ENCODE assay signal across 30 mouse cellular contexts in genomic region chr3:94695591-94695990, GRCm38 (mm10). TPM values are rescaled to one million over a fixed set of nuclear protein-coding genes. Genes with fewer than 3 reads are reported as not detected.
"Had no signal": no experiment of that assay in that cellular context is flagged by ENCODE, and none has a peak within 500 bp of the region (broad histone marks: within the 10 kb centered on the region; RNA-seq: fewer than 3 reads in every experiment).

No protein-coding gene starts in this region.

RNA-seq across cellular contexts. Expression of gene Selenbp2, which starts 2.2 kb away (rescaled TPM):
- total RNA-seq: granulocyte monocyte progenitor cell, adult 5-6 weeks had no signal
- polyA plus RNA-seq: cortical plate, adult 2 months; embryonic facial prominence, embryonic 10.5 days; embryonic facial prominence, embryonic 11.5 days; embryonic facial prominence, embryonic 12.5 days; forebrain, embryonic 10.5 days; forebrain, embryonic 11.5 days; forebrain, embryonic 13.5 days; forebrain, embryonic 14.5 days; forebrain, embryonic 16.5 days; frontal cortex, adult 2 months had no signal

RNA-seq across cellular contexts. Expression of gene Gm10972, which starts 52.7 kb away (rescaled TPM):
- total RNA-seq: forebrain, postnatal 0 days; gastrocnemius, adult 18-20 months; gastrocnemius, adult 2 months; gastrocnemius, adult 8-10 months; gastrocnemius, postnatal 10 days; gastrocnemius, postnatal 14 days; gastrocnemius, postnatal 25 days; gastrocnemius, postnatal 36 days; gastrocnemius, postnatal 4 days; granulocyte monocyte progenitor cell, adult 5-6 weeks; heart, adult 18-20 months; heart, adult 2 months; heart, adult 8-10 months had no signal
- polyA plus RNA-seq: cortical plate, adult 2 months; embryonic facial prominence, embryonic 10.5 days; embryonic facial prominence, embryonic 11.5 days; embryonic facial prominence, embryonic 12.5 days; embryonic facial prominence, embryonic 13.5 days; embryonic facial prominence, embryonic 14.5 days; embryonic facial prominence, embryonic 15.5 days; erythroblast, embryonic 14.5 days; forebrain, embryonic 10.5 days; forebrain, embryonic 11.5 days; forebrain, embryonic 12.5 days; forebrain, embryonic 13.5 days; forebrain, embryonic 14.5 days; forebrain, embryonic 15.5 days; forebrain, embryonic 16.5 days; forebrain, postnatal 0 days; frontal cortex, adult 2 months; gonadal fat pad, adult 2 months; heart, adult 2 months had no signal
